Mouse (Mus musculus): ENCODE results near the gene Carhsp1.

- no peak for TF ChIP-seq POLR2A (IDR thresholded peaks at IDR 0.05; ENCODE audit: borderline replicate concordance, extremely low read depth, insufficient read depth, insufficient read length, poor library complexity, severe bottlenecking)
- TF ChIP-seq CTCF (IDR thresholded peaks at IDR 0.05; ENCODE audit: borderline replicate concordance, extremely low read depth, insufficient read depth, insufficient read length) = no peak
Observed at GRCm38 (mm10) chr16:8675559-8675958, 3.6 kb upstream of the Carhsp1 start.
